ENCODE assay signal across 8 mouse cellular contexts in genomic region chr3:138740843-138741540, GRCm38 (mm10). TPM values are rescaled to one million over a fixed set of nuclear protein-coding genes. Genes with fewer than 3 reads are reported as not detected.
DNase-seq lines count a peak whose midpoint lies in the region; ATAC-seq and TF ChIP-seq lines count a peak whose summit lies in the region.
"Had no signal": no experiment of that assay in that cellular context is flagged by ENCODE, and none has a peak within 500 bp of the region (broad histone marks: within the 10 kb centered on the region; RNA-seq: fewer than 3 reads in every experiment).

No protein-coding gene starts in this region.

- H3K79me2 ChIP-seq in liver, adult 2 months (ENCODE audit: control insufficient read depth, insufficient read depth, low read length) = no peaks in the 10 kb centered on the region

- no peak overlapping the region for H3K4me3 ChIP-seq in liver, adult 2 months (ENCODE audit: insufficient read depth, low read depth, low read length)
- peak overlapping the region; percentile 85 for H3K4me3 ChIP-seq in embryonic facial prominence, embryonic 15.5 days (replicated peaks)
- H3K4me3 ChIP-seq in limb, embryonic 14.5 days (replicated peaks; ENCODE audit: low read length) = peak overlapping the region; percentile 79
- H3K4me3 ChIP-seq in stomach, embryonic 14.5 days (ENCODE audit: low read depth, low read length) = no peak overlapping the region

- no peaks in the 10 kb centered on the region for H3K36me3 ChIP-seq in liver, adult 2 months (ENCODE audit: control insufficient read depth, insufficient read depth, low read length)
- no peaks in the 10 kb centered on the region for H3K36me3 ChIP-seq in embryonic facial prominence, embryonic 15.5 days
- no peaks in the 10 kb centered on the region for H3K36me3 ChIP-seq in limb, embryonic 14.5 days (ENCODE audit: control insufficient read depth, insufficient read depth, low read length)
- no peaks in the 10 kb centered on the region for H3K36me3 ChIP-seq in stomach, embryonic 14.5 days (ENCODE audit: control insufficient read depth, insufficient read depth, low read length)

- no peak for TF ChIP-seq CTCF in liver, adult 2 months (IDR thresholded peaks at IDR 0.05; ENCODE audit: low read depth, low read length)

- no peaks in the 10 kb centered on the region for H3K9me3 ChIP-seq in embryonic facial prominence, embryonic 15.5 days (replicated peaks)
- H3K9me3 ChIP-seq in limb, embryonic 14.5 days (ENCODE audit: control insufficient read depth, low read length) = no peaks in the 10 kb centered on the region
- H3K9me3 ChIP-seq in stomach, embryonic 14.5 days (ENCODE audit: control insufficient read depth, low read depth, low read length) = no peaks in the 10 kb centered on the region

- H3K27ac ChIP-seq in liver, adult 2 months (replicated peaks; ENCODE audit: insufficient read depth, low read depth, low read length) = no peak overlapping the region
- H3K27ac ChIP-seq in embryonic facial prominence, embryonic 15.5 days (replicated peaks) = peak overlapping the region; percentile 80; the same call in 1 of the 2 replicates
- H3K27ac ChIP-seq in limb, embryonic 14.5 days (replicated peaks; ENCODE audit: low read depth, low read length) = no peak overlapping the region
- no peak overlapping the region for H3K27ac ChIP-seq in stomach, embryonic 14.5 days (ENCODE audit: low read length)

- no peak overlapping the region for H3K9ac ChIP-seq in liver, adult 2 months (ENCODE audit: low read depth, low read length)
- no peak overlapping the region for H3K9ac ChIP-seq in embryonic facial prominence, embryonic 15.5 days
- no peak overlapping the region for H3K9ac ChIP-seq in limb, embryonic 14.5 days (ENCODE audit: low read depth, low read length, severe bottlenecking)
- no peak overlapping the region for H3K9ac ChIP-seq in stomach, embryonic 14.5 days (replicated peaks; ENCODE audit: low read depth, low read length)

- H3K27me3 ChIP-seq in liver, adult 2 months (ENCODE audit: control insufficient read depth, insufficient read depth, low read length) = peaks cover 3% of the 10 kb centered on the region; the same call in 1 of the 2 replicates
- peaks cover 6% of the 10 kb centered on the region; the same call in 1 of the 2 replicates for H3K27me3 ChIP-seq in embryonic facial prominence, embryonic 15.5 days
- H3K27me3 ChIP-seq in limb, embryonic 14.5 days (ENCODE audit: control insufficient read depth, insufficient read depth, low read length) = peaks cover 7% of the 10 kb centered on the region; the same call in 1 of the 2 replicates
- 0 out of 2 replicates have a peak, but pooled peaks cover 2% of the 10 kb centered on the region for H3K27me3 ChIP-seq in stomach, embryonic 14.5 days (ENCODE audit: control insufficient read depth, insufficient read depth, low read length)

- peaks cover 4% of the 10 kb centered on the region; the same call in 1 of the 2 replicates for H3K4me1 ChIP-seq in liver, adult 2 months (ENCODE audit: control insufficient read depth, insufficient read depth, low read length)
- H3K4me1 ChIP-seq in embryonic facial prominence, embryonic 15.5 days = peaks cover 27% of the 10 kb centered on the region
- H3K4me1 ChIP-seq in limb, embryonic 14.5 days (ENCODE audit: control insufficient read depth, insufficient read depth, low read length) = peaks cover 16% of the 10 kb centered on the region
- H3K4me1 ChIP-seq in stomach, embryonic 14.5 days (ENCODE audit: control insufficient read depth, insufficient read depth, low read length) = peaks cover 14% of the 10 kb centered on the region

- 66% methylated on average over 8 of the region's 8 CpGs for WGBS in liver, adult 2 months
- WGBS in embryonic facial prominence, embryonic 15.5 days = 67% methylated on average over 8 of the region's 8 CpGs
- 63% methylated on average over 8 of the region's 8 CpGs for WGBS in limb, embryonic 14.5 days
- 71% methylated on average over 8 of the region's 8 CpGs for WGBS in stomach, embryonic 14.5 days

- ATAC-seq in embryonic facial prominence, embryonic 15.5 days (ENCODE audit: insufficient number of reproducible peaks, low FRiP score, low TSS enrichment, low read depth) = no peak
- ATAC-seq in limb, embryonic 14.5 days (ENCODE audit: low FRiP score, low read depth) = no peak
- ATAC-seq in stomach, embryonic 14.5 days (ENCODE audit: insufficient number of reproducible peaks, insufficient read depth, low FRiP score, low read depth) = no peak

- DNase-seq in liver, adult 2 months (ENCODE audit: extremely low read depth, low read depth, low spot score) = peak; percentile 7
- no peak for DNase-seq in liver
- DNase-seq in limb, embryonic 14.5 days (ENCODE audit: low spot score) = no peak
- no peak for DNase-seq in right cerebral cortex, postnatal 36 days (ENCODE audit: low spot score in 2 of 2)
- DNase-seq in ovary, postnatal 14 days (ENCODE audit: low spot score) = no peak
- DNase-seq: kidney, postnatal 4 days had no signal

- peak overlapping the region; percentile 93 for H3K4me2 ChIP-seq in embryonic facial prominence, embryonic 15.5 days (replicated peaks)
- H3K4me2 ChIP-seq in limb, embryonic 14.5 days (replicated peaks; ENCODE audit: low read depth, low read length, severe bottlenecking) = peak overlapping the region; percentile 92
- H3K4me2 ChIP-seq in stomach, embryonic 14.5 days (replicated peaks; ENCODE audit: low read depth, low read length) = peak overlapping the region; percentile 75

- TF ChIP-seq POLR2A in liver, adult 2 months (IDR thresholded peaks at IDR 0.05; ENCODE audit: extremely low read depth, insufficient read depth, low read length) = no peak
- TF ChIP-seq POLR2A in limb, embryonic 14.5 days (IDR thresholded peaks at IDR 0.05; ENCODE audit: borderline replicate concordance, extremely low read depth, insufficient read depth, insufficient read length) = no peak

RNA-seq across cellular contexts. Expression of gene Tspan5, which starts 1.0 kb away (rescaled TPM):
- total RNA-seq in liver, adult 2 months (2014; rRNA removed) = 0.65 and 0.94 TPM in 2 replicates
- 0.42 and 0.48 TPM in 2 replicates for polyA plus RNA-seq in liver, adult 2 months (2012; rRNA removed)
- polyA plus RNA-seq in embryonic facial prominence, embryonic 15.5 days (2015; fragmentation: Nextera tagmentation; extraction: Ambion mirVana) = 42.7 and 43.2 TPM in 2 replicates
- polyA plus RNA-seq in limb, embryonic 14.5 days (2012; rRNA removed) = 38.8 and 43.9 TPM in 2 replicates
- 44.8 and 50.0 TPM in 2 replicates for polyA plus RNA-seq in limb, embryonic 14.5 days (2014; fragmentation: Nextera tagmentation; extraction: Ambion mirVana)
- 34.3 and 44.7 TPM in 2 replicates for polyA plus RNA-seq in stomach, embryonic 14.5 days (2014; fragmentation: Nextera tagmentation; extraction: Ambion mirVana)

Comparison
In these comparisons a context has a peak if more than half of its experiments do, and no peak if none do; other contexts are left out.
1. H3K4me3 ChIP-seq: peak in embryonic facial prominence, embryonic 15.5 days (single experiment) and limb, embryonic 14.5 days (single experiment); none in liver, adult 2 months (single experiment) and stomach, embryonic 14.5 days (single experiment).
2. RNA of gene Tspan5, which starts 1.0 kb away (polyA plus RNA-seq): 38.8 to 50.0 TPM in limb, embryonic 14.5 days, 42.7 to 43.2 TPM in embryonic facial prominence, embryonic 15.5 days and 34.3 to 44.7 TPM in stomach, embryonic 14.5 days; 0.42 to 0.48 TPM in liver, adult 2 months; every median in the first group is over 10 times any median in the second.
3. Peak in every context shown above with its lines, with median percentiles within 50 percentile points of each other: H3K4me2 ChIP-seq.